Mouse (Mus musculus) stomach, postnatal 0 days (tissue): Measurements from ENCODE around the gene Arap1.

Source experiments
- CTCF ChIP-seq: IDR thresholded peaks from 2 replicates; pipeline ENCODE4 v1.5.1; 2016; ENCODE audit warnings: antibody characterized with exemption, low read depth, mild to moderate bottlenecking, moderate library complexity
- EP300 ChIP-seq: optimal IDR thresholded peaks from 2 replicates; pipeline ENCODE3; 2016; ENCODE audit warnings: antibody characterized with exemption

- TF ChIP-seq CTCF (no peak), EP300 (no peak)
Measured at GRCm38 (mm10) chr7:101384931-101385330, 37.1 kb downstream of the Arap1 start.
